17 mouse cellular contexts compared by ENCODE assay signal in the genomic region with DNA sequence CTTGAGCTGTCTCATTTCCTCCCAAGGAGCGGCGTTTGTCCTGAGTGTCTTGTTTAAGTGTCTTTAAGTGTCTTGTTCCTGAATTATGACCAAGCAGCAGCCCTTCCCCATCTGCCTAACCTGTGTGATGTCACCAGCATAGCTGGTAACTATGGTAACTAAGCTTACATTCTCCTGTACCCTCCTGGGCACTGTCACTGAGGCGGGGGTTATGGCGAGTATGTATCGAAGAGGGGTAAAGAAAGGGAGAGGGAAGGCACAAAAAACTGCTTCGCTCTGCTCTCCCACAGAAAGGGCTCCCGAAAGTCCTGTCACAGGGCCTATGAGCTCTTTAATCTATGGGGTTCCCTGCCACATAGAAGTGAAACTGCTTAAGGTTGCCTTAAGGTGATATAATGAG.
DNase-seq lines count a peak whose midpoint lies in the region; ATAC-seq and TF ChIP-seq lines count a peak whose summit lies in the region.
"Had no signal": no experiment of that assay in that cellular context is flagged by ENCODE, and none has a peak within 500 bp of the region (broad histone marks: within the 10 kb centered on the region; RNA-seq: fewer than 3 reads in every experiment).

No protein-coding gene starts in this region.

- no peaks in the 10 kb centered on the region for H3K27me3 ChIP-seq in lung, embryonic 14.5 days (ENCODE audit: insufficient read depth, low read length)
- H3K27me3 ChIP-seq: embryonic facial prominence, embryonic 13.5 days; hindbrain, embryonic 15.5 days had no signal

- no peak for DNase-seq in frontal cortex, postnatal 36 days (ENCODE audit: low spot score in 2 of 2)
- DNase-seq in lung, embryonic 14.5 days: peak; percentile 22
- DNase-seq in lung, adult 18-20 months: no peak
- DNase-seq in A20 (ENCODE audit: low read depth, low spot score) (peak; percentile 3), R1 (ENCODE audit: low read depth, low spot score) (peak; percentile 15)
- no peak for DNase-seq in gastrocnemius, postnatal 4 days (ENCODE audit: low spot score in 2 of 2)
- DNase-seq: cerebellum, postnatal 14 days; heart, postnatal 10 days; kidney, adult 18-20 months; kidney, postnatal 25 days had no signal

- H3K9ac ChIP-seq in lung, embryonic 14.5 days: no peak overlapping the region
- H3K9ac ChIP-seq: embryonic facial prominence, embryonic 13.5 days; hindbrain, embryonic 15.5 days; limb, embryonic 15.5 days had no signal

- peak overlapping the region; percentile 29; the same call in 1 of the 2 replicates for H3K4me2 ChIP-seq in lung, embryonic 14.5 days
- H3K4me2 ChIP-seq: embryonic facial prominence, embryonic 13.5 days; hindbrain, embryonic 15.5 days; limb, embryonic 15.5 days had no signal

- no peaks in the 10 kb centered on the region for H3K36me3 ChIP-seq in lung, embryonic 14.5 days (ENCODE audit: insufficient read depth)
- H3K36me3 ChIP-seq: embryonic facial prominence, embryonic 13.5 days; G1E; hindbrain, embryonic 15.5 days; limb, embryonic 15.5 days had no signal

- H3K4me1 ChIP-seq in lung, embryonic 14.5 days (ENCODE audit: insufficient read depth): no peaks in the 10 kb centered on the region

- no peaks in the 10 kb centered on the region for H3K9me3 ChIP-seq in lung, embryonic 14.5 days (ENCODE audit: low read depth, low read length)
- H3K9me3 ChIP-seq: embryonic facial prominence, embryonic 13.5 days; hindbrain, embryonic 15.5 days; limb, embryonic 15.5 days had no signal

- no peak overlapping the region for H3K27ac ChIP-seq in lung, embryonic 14.5 days (ENCODE audit: low read depth)
- H3K27ac ChIP-seq: embryonic facial prominence, embryonic 13.5 days; hindbrain, embryonic 15.5 days; left cerebral cortex, adult 2 months; limb, embryonic 15.5 days had no signal

- H3K4me3 ChIP-seq in lung, embryonic 14.5 days (ENCODE audit: low read depth, low read length): no peak overlapping the region
- H3K4me3 ChIP-seq: embryonic facial prominence, embryonic 13.5 days; hindbrain, embryonic 15.5 days; left cerebral cortex, adult 2 months; limb, embryonic 15.5 days had no signal

- peak; percentile 23; the same call in 1 of the 2 replicates for ATAC-seq in frontal cortex, adult (ENCODE audit: low TSS enrichment)
- 0 out of 2 replicates have a peak, but pooled peaks have one; percentile 29 for ATAC-seq in lung, embryonic 14.5 days (ENCODE audit: insufficient read depth)
- no peak for ATAC-seq in cerebellum, adult (ENCODE audit: insufficient number of reproducible peaks, low FRiP score, low TSS enrichment)

- TF ChIP-seq CTCF in lung, embryonic 14.5 days (IDR thresholded peaks at IDR 0.05; ENCODE audit: low read depth): no peak

- 47% methylated on average over 7 of the region's 7 CpGs for WGBS in lung, embryonic 14.5 days

Comparison
In these comparisons a context has a peak if more than half of its experiments do, and no peak if none do; other contexts are left out.
1. DNase-seq: peak in lung, embryonic 14.5 days (single experiment), A20 (single experiment) and R1 (single experiment); none in frontal cortex, postnatal 36 days (0 of 2), lung, adult 18-20 months (0 of 2) and gastrocnemius, postnatal 4 days (0 of 2).